Mouse (Mus musculus) lung, adult 2 months (tissue): ENCODE data around the gene Ggct. TPM values are rescaled to one million over a fixed set of nuclear protein-coding genes. Genes with fewer than 3 reads are reported as not detected.

Source experiments
- DNase-seq: peaks from one replicate; pipeline ENCODE4 v3.0.0; 2022
- H3K4me1 ChIP-seq: fragments of 200-500 bp; 2 replicates; pipeline ENCODE4 v1.6.1; 2011; ENCODE audit warnings: low read length; ENCODE audit not compliant: control insufficient read depth, insufficient read depth
- H3K4me3 ChIP-seq: fragments of 200-500 bp; replicated peaks from 2 replicates; pipeline ENCODE3; 2011; ENCODE audit warnings: low read depth, mild to moderate bottlenecking, control low read depth, low read length; ENCODE audit errors: extremely low read depth
- CTCF ChIP-seq: fragments of 200-500 bp; IDR thresholded peaks from 2 replicates; pipeline ENCODE4 v1.5.1; 2011; ENCODE audit warnings: mild to moderate bottlenecking, low read length, control low read depth; ENCODE audit not compliant: insufficient read depth
- POLR2A ChIP-seq: fragments of 200-500 bp; IDR thresholded peaks from 2 replicates; pipeline ENCODE4 v1.6.1; 2011; ENCODE audit warnings: low read depth, mild to moderate bottlenecking, control low read depth, low read length, borderline replicate concordance; ENCODE audit errors: extremely low read depth
- WGBS: fragments of 180-500 bp; shearing (Covaris S2); methylation state at CpG from one replicate; pipeline ENCODE4 v1.1.7; 2018; 5-methylcytosine and 5-hydroxymethylcytosine counted together
- polyA plus RNA-seq: library from polyadenylated mRNA; depleted of rRNA; stranded (reverse); fragments of >200 nt; gene quantifications from 2 replicates; pipeline ENCODE4 v1.2.3, GENCODE M21; 2012

Gene Ggct
- polyA plus RNA-seq, 1 experiment = 2.4 TPM

- no peak for DNase-seq
- TF ChIP-seq CTCF (peak; percentile 29; the same call in 1 of the 2 replicates), POLR2A (no peak)
- H3K4me3 ChIP-seq = peak overlapping the region; percentile 99
- H3K4me1 ChIP-seq = peaks cover 12% of the 10 kb centered on the region
- WGBS = under 1% methylated on average over 5 of the region's 5 CpGs
Observed at GRCm38 (mm10) chr6:54972929-54973211, 19.9 kb downstream of the Ggct start.

DNA sequence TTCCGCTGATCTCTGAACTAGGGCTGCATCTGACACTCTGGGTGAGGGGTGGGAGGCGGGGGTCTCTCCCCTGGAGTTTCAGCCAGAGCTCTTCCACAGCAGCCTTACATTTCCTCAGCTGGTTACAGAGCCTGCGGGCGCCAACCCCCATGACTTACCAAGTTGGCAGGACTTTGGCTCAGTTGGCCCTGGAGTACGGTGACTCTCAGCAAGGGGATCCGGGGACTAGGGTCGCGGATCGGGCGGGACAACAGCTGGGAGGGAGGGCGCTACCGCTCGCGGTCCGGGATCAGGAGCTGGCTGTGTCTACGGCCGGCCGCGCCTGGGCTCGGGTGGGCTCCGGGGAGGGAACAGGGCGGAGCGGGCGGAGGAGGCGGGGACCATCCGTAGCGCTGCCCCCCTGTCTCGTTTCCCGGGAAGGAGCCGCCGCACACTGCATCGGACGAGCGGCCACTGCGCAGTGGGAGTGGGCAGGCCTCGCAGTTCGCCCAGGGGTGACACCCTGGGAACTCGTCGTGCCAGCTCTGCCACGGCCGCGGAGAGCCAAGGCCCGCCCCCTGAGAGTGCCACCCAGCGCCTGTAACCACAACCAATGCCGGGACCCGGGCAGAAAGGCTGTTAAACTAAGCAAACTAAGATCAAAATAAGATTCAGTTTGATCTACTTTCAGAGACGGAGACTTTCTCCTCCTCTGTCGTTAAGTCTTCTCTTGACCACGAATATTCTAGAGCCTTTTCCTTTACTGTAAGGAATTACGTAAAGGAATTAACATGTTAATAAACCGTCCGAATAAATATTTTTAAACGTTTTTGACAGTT is 20.4 kb downstream of the Ggct start, which contains the start of gene Nod1:
Gene Nod1 (minus strand): TSS at position 502 of the 818 bp plus-strand sequence.
- 1% methylated on average over 53 of the region's 53 CpGs for WGBS
- peak; percentile 84 for DNase-seq
- TF ChIP-seq CTCF = no peak
- TF ChIP-seq POLR2A = peak; percentile 88
- H3K4me1 ChIP-seq = peaks cover 15% of the 10 kb centered on the region
- peak within 1 kb of the TSS; percentile 99 for H3K4me3 ChIP-seq

DNA sequence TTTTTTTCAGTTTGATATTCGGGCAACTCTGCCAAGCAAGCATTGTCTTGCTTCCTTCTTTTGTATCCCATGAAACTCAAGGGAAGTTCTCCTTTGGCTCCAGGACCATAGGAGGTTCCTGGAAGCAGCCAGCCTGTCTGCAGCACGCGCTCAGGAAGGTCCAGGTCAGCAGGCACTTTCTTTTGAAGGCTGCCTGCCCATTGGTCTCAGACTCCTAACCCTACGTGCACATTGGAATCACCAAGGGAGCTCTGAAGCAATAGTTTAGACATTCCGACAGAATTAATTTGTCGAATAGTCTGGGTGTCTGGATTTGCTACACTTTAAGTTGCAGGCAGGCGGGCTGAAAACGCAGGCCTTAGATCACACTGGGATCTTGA is 21.0 kb downstream of the Ggct start:
- WGBS = 11% methylated on average over 8 of the region's 8 CpGs
- peaks cover 15% of the 10 kb centered on the region for H3K4me1 ChIP-seq
- TF ChIP-seq POLR2A (peak; percentile 29; the same call in 1 of the 2 replicates), CTCF (no peak)
- DNase-seq = peak; percentile 51
- peak overlapping the region; percentile 99 for H3K4me3 ChIP-seq

DNA sequence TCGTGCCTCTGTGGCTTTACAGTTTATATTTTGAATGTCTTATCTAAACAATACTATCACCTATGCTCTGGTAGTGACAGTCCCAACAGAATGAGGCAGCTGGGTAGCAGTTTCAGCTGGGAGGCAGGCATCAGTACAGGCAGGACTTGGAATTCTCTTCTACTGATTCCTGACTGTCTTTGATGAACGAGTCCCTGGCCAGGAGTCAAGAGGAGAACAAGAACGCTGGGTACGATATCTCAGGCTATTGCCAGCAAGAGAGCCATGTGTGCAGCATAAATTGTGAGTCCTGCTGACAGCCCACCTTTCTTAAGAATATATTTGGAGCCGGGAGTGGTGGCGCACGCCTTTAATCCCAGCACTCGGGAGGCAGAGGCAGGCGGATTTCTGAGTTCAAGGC is 22.2 kb downstream of the Ggct start:
- DNase-seq = no peak
- TF ChIP-seq POLR2A = no peak
- Histone ChIP-seq H3K4me3 (peak overlapping the region; percentile 25), H3K4me1 (peaks cover 15% of the 10 kb centered on the region)
- 37% methylated on average over 8 of the region's 9 CpGs for WGBS

GRCm38 (mm10) chr6:54969801-54970200 is 22.9 kb downstream of the Ggct start:
- no peak for DNase-seq
- Histone ChIP-seq H3K4me3 (peak overlapping the region; percentile 25), H3K4me1 (peaks cover 18% of the 10 kb centered on the region)
- TF ChIP-seq POLR2A = no peak
- no peak for TF ChIP-seq CTCF
- WGBS = 34% methylated on average over 2 of the region's 2 CpGs

DNA sequence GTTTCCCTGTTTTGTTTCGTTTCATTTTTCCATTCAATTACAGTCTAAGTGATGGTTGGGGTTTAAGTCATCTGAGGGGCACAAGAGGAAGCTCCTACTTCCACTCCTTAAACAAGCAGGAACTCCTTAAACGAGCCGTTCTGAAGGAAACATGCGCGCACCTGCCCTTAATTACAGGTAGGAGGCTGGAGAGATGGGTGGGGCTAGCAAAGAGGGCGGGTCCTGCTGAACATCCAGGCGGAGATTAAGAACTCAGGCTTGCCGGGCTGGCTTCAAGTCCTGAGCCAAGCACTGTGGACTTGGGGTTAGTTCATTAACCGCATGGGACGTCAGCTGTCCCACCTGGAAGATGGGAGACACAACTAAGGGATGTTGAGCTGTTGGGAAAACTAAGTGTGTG is 25.2 kb downstream of the Ggct start:
- WGBS = 47% methylated on average over 10 of the region's 10 CpGs
- peaks cover 16% of the 10 kb centered on the region for H3K4me1 ChIP-seq
- H3K4me3 ChIP-seq = no peak overlapping the region
- no peak for DNase-seq
- TF ChIP-seq POLR2A (no peak), CTCF (no peak)

GRCm38 (mm10) chr6:54965234-54965633 is 27.5 kb downstream of the Ggct start:
- Histone ChIP-seq H3K4me3 (no peak overlapping the region), H3K4me1 (peaks cover 13% of the 10 kb centered on the region)
- DNase-seq = no peak
- WGBS = 40% methylated on average over 5 of the region's 5 CpGs
- no peak for TF ChIP-seq CTCF
- no peak for TF ChIP-seq POLR2A

- H3K4me1 ChIP-seq = peaks cover 10% of the 10 kb centered on the region
- H3K4me3 ChIP-seq = no peak overlapping the region
- no peak for TF ChIP-seq CTCF
- TF ChIP-seq POLR2A = no peak
- DNase-seq = no peak
- 29% methylated on average over 1 of the region's 1 CpGs for WGBS
Observed at GRCm38 (mm10) chr6:54964755-54965154, 28.0 kb downstream of the Ggct start.

GRCm38 (mm10) chr6:54963599-54963998 is 29.2 kb downstream of the Ggct start:
- no peak for DNase-seq
- TF ChIP-seq POLR2A (no peak), CTCF (no peak)
- no peak overlapping the region for H3K4me3 ChIP-seq
- 91% methylated on average over 2 of the region's 2 CpGs for WGBS
- H3K4me1 ChIP-seq = peaks cover 10% of the 10 kb centered on the region

DNA sequence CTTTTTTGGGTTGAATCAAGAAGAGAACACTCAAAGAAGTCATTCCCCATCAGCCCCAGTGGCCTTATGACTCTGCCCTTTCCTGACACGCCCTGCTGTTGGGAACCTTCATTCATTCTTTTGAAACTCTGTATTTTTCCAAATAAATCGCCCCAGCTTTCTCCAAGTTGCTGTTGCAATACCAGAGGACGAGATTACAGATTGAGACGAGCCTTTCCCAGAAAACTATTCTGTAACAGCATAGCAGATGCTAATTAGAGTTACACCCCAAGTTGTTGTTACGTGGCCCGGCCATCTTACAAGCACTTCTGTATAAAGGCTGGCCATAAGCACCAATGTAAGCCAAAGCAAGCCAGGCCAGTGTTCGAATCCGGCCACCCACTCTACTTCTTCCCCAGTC is 35.1 kb downstream of the Ggct start:
- TF ChIP-seq POLR2A (no peak), CTCF (no peak)
- DNase-seq = no peak
- 63% methylated on average over 8 of the region's 8 CpGs for WGBS
- peaks cover 32% of the 10 kb centered on the region for H3K4me1 ChIP-seq
- no peak overlapping the region for H3K4me3 ChIP-seq
